Mouse (Mus musculus) ES-E14 (cell line): ENCODE measurements around the gene Pdia5.

Experiments used
- CHD2 ChIP-seq: IDR thresholded peaks from 2 replicates; pipeline ENCODE4 v1.6.1; 2014; ENCODE audit warnings: mild to moderate bottlenecking, low read depth, low read length, inconsistent platforms
- HCFC1 ChIP-seq: IDR thresholded peaks from 2 replicates; pipeline ENCODE4 v1.6.1; 2012; ENCODE audit warnings: low read length, inconsistent platforms, borderline replicate concordance; ENCODE audit not compliant: insufficient read depth
- MAFK ChIP-seq: IDR thresholded peaks from 2 replicates; pipeline ENCODE4 v1.6.1; 2014; ENCODE audit warnings: mild to moderate bottlenecking, low read depth, low read length, inconsistent platforms; ENCODE audit not compliant: insufficient read depth
- ZC3H11A ChIP-seq: IDR thresholded peaks from 2 replicates; pipeline ENCODE4 v1.6.1; 2012; ENCODE audit warnings: low read depth, mild to moderate bottlenecking, inconsistent platforms, low read length, borderline replicate concordance
- ZNF384 ChIP-seq: IDR thresholded peaks from 2 replicates; pipeline ENCODE4 v1.6.1; 2012; ENCODE audit warnings: low read depth, low read length, inconsistent platforms

DNA sequence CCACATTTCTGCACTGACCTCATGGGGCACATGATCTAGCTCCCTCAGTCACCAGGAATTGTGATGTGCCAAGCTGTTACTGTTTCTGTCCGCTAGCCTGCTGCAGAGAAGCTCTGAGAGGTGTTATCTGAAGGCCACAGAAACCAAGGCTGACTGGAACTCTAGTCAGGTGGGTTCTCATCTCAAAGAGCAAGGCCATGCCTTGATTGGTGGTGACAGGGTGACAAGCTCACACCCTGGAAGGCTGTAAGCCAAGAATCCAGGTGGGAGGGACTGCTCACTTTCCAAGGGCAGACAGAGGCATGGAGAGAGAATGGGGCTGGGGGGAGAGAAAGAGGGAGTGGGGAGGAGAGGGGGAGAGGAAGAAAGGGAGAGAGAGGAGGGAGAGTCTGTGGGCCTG, 51.6 kb downstream of the Pdia5 start:
- TF ChIP-seq MAFK, result no peak
- no peak for TF ChIP-seq HCFC1
- no peak for TF ChIP-seq ZC3H11A
- TF ChIP-seq CHD2, result no peak
- TF ChIP-seq ZNF384, result no peak
